Mouse (Mus musculus): ENCODE results near the gene Cdca5. TPM values are rescaled to one million over a fixed set of nuclear protein-coding genes. Genes with fewer than 3 reads are reported as not detected.

The Cdca5 gene
- polyA plus RNA-seq, 1 experiment: 0.93 TPM

Other genes starting within 250 kb of the Cdca5 start
- gene Frmd8, start 209.7 kb upstream of the Cdca5 start, polyA plus RNA-seq (2012; rRNA removed; ENCODE audit: low replicate concordance): 32.4 and 48.8 TPM in 2 replicates
- gene Slc25a45, start 207.2 kb upstream of the Cdca5 start, polyA plus RNA-seq (2012; rRNA removed; ENCODE audit: low replicate concordance): 37.0 and 41.5 TPM in 2 replicates
- gene Tigd3, start 190.8 kb upstream of the Cdca5 start, polyA plus RNA-seq (2012; rRNA removed; ENCODE audit: low replicate concordance): 0.32 and 0.38 TPM in 2 replicates
- 74.6 and 123 TPM in 2 replicates for gene Dpf2, start 172.0 kb upstream of the Cdca5 start, polyA plus RNA-seq (2012; rRNA removed; ENCODE audit: low replicate concordance)
- gene Cdc42ep2, start 160.2 kb upstream of the Cdca5 start, polyA plus RNA-seq (2012; rRNA removed; ENCODE audit: low replicate concordance): 13.5 and 26.4 TPM in 2 replicates
- gene Pola2, start 120.8 kb upstream of the Cdca5 start, polyA plus RNA-seq (2012; rRNA removed; ENCODE audit: low replicate concordance): 40.1 and 53.8 TPM in 2 replicates
- gene Slc22a20, start 98.8 kb upstream of the Cdca5 start, polyA plus RNA-seq (2012; rRNA removed; ENCODE audit: low replicate concordance): not detected in 2 replicates
- 64.2 and 65.9 TPM in 2 replicates for gene Capn1, start 69.1 kb upstream of the Cdca5 start, polyA plus RNA-seq (2012; rRNA removed; ENCODE audit: low replicate concordance)
- 54.9 and 85.1 TPM in 2 replicates for gene Syvn1, start 38.4 kb upstream of the Cdca5 start, polyA plus RNA-seq (2012; rRNA removed; ENCODE audit: low replicate concordance)
- 14.1 and 24.4 TPM in 2 replicates for gene Mrpl49, start 27.2 kb upstream of the Cdca5 start, polyA plus RNA-seq (2012; rRNA removed; ENCODE audit: low replicate concordance)
- 1,145 and 2,495 TPM in 2 replicates for gene Fau, start 27.1 kb upstream of the Cdca5 start, polyA plus RNA-seq (2012; rRNA removed; ENCODE audit: low replicate concordance)
- 40.9 and 104 TPM in 2 replicates for gene Znhit2, start 23.8 kb upstream of the Cdca5 start, polyA plus RNA-seq (2012; rRNA removed; ENCODE audit: low replicate concordance)
- gene Tm7sf2, start 16.6 kb upstream of the Cdca5 start, polyA plus RNA-seq (2012; rRNA removed; ENCODE audit: low replicate concordance): 37.7 and 55.5 TPM in 2 replicates
- 71.5 and 79.3 TPM in 2 replicates for gene Vps51, start 7.8 kb upstream of the Cdca5 start, polyA plus RNA-seq (2012; rRNA removed; ENCODE audit: low replicate concordance)
- 0.68 TPM in 1 of 2 replicates, not detected in the other for gene Tmem262, start 5.0 kb upstream of the Cdca5 start, polyA plus RNA-seq (2012; rRNA removed; ENCODE audit: low replicate concordance)
- gene Gm28374, start 2.7 kb upstream of the Cdca5 start, polyA plus RNA-seq (2012; rRNA removed; ENCODE audit: low replicate concordance): 0.51 TPM in 1 of 2 replicates, not detected in the other
- 101 and 107 TPM in 2 replicates for gene Zfpl1, start within 50 bp of the Cdca5 start, polyA plus RNA-seq (2012; rRNA removed; ENCODE audit: low replicate concordance)
- not detected in 2 replicates for gene AC131692.1, start 9.4 kb downstream of the Cdca5 start, polyA plus RNA-seq (2012; rRNA removed; ENCODE audit: low replicate concordance)
- gene Naaladl1, start 20.8 kb downstream of the Cdca5 start, polyA plus RNA-seq (2012; rRNA removed; ENCODE audit: low replicate concordance): 0.19 and 0.37 TPM in 2 replicates
- gene Sac3d1, start 33.7 kb downstream of the Cdca5 start, polyA plus RNA-seq (2012; rRNA removed; ENCODE audit: low replicate concordance): 22.6 and 60.4 TPM in 2 replicates
- 37.7 and 57.2 TPM in 2 replicates for gene Snx15, start 43.3 kb downstream of the Cdca5 start, polyA plus RNA-seq (2012; rRNA removed; ENCODE audit: low replicate concordance)
- gene Batf2, start 56.0 kb downstream of the Cdca5 start, polyA plus RNA-seq (2012; rRNA removed; ENCODE audit: low replicate concordance): 7.9 and 11.2 TPM in 2 replicates
- gene Arl2, start 56.6 kb downstream of the Cdca5 start, polyA plus RNA-seq (2012; rRNA removed; ENCODE audit: low replicate concordance): 175 and 200 TPM in 2 replicates
- 0.11 TPM in 1 of 2 replicates, not detected in the other for gene Majin, start 99.4 kb downstream of the Cdca5 start, polyA plus RNA-seq (2012; rRNA removed; ENCODE audit: low replicate concordance)
- gene Gpha2, start 141.4 kb downstream of the Cdca5 start, polyA plus RNA-seq (2012; rRNA removed; ENCODE audit: low replicate concordance): 0.78 and 1.8 TPM in 2 replicates
- gene Ppp2r5b, start 150.9 kb downstream of the Cdca5 start, polyA plus RNA-seq (2012; rRNA removed; ENCODE audit: low replicate concordance): 76.3 and 129 TPM in 2 replicates
- 50.4 and 85.0 TPM in 2 replicates for gene Atg2a, start 156.7 kb downstream of the Cdca5 start, polyA plus RNA-seq (2012; rRNA removed; ENCODE audit: low replicate concordance)
- 203 and 545 TPM in 2 replicates for gene Ehd1, start 191.7 kb downstream of the Cdca5 start, polyA plus RNA-seq (2012; rRNA removed; ENCODE audit: low replicate concordance)
- 10.9 and 19.0 TPM in 2 replicates for gene Cdc42bpg, start 221.5 kb downstream of the Cdca5 start, polyA plus RNA-seq (2012; rRNA removed; ENCODE audit: low replicate concordance)
- 43.7 and 71.6 TPM in 2 replicates for gene Men1, start 250.0 kb downstream of the Cdca5 start, polyA plus RNA-seq (2012; rRNA removed; ENCODE audit: low replicate concordance)